In the genomic region with DNA sequence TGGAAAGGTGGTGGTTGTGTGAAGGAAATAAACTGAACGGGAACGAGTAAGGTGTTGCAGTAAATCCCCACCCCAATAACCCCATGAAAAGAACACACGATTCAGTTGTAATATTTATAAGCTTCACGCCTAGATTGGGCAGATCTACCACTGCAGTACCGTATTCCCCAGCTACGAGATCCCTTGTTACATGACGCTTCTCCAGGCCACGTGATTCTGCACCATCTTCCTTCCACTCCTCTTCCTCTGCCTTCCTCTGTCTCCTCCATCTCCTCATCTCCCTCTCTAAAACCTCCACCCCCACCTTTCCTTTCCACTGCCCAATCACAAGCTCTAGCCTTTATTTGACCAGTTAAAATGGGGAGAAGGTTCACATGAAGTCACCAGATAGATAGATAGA, we compare ENCODE assay signal across 20 mouse cellular contexts.
"Had no signal": no experiment of that assay in that cellular context is flagged by ENCODE, and none has a peak within 500 bp of the region (broad histone marks: within the 10 kb centered on the region; RNA-seq: fewer than 3 reads in every experiment).

No protein-coding gene starts in this region.

- DNase-seq: kidney, adult 18-20 months; kidney, adult 9 months; kidney, postnatal 14 days; kidney, postnatal 4 days; layer of hippocampus, adult 9-11 months; lung, embryonic 14.5 days; lung, postnatal 36 days; retina, postnatal 1 day; thymus, postnatal 25 days had no signal

- H3K36me3 ChIP-seq: limb, embryonic 10.5 days; limb, embryonic 13.5 days; midbrain, embryonic 10.5 days; midbrain, embryonic 13.5 days; neural tube, embryonic 13.5 days had no signal

- H3K27me3 ChIP-seq: limb, embryonic 13.5 days; midbrain, embryonic 13.5 days; neural tube, embryonic 13.5 days had no signal

- H3K4me1 ChIP-seq: limb, embryonic 10.5 days; limb, embryonic 13.5 days; midbrain, embryonic 13.5 days; neural tube, embryonic 13.5 days had no signal

- H3K4me2 ChIP-seq: limb, embryonic 13.5 days; lung, embryonic 14.5 days; midbrain, embryonic 13.5 days; neural tube, embryonic 13.5 days had no signal

- H3K9ac ChIP-seq: limb, embryonic 13.5 days; lung, embryonic 14.5 days; midbrain, embryonic 13.5 days; neural tube, embryonic 13.5 days had no signal

- ATAC-seq: inflammation-experienced regulatory T-cells, adult 6 months; intestine, embryonic 16.5 days; lung, postnatal 0 days; midbrain, embryonic 13.5 days; midbrain, embryonic 16.5 days had no signal

- H3K4me3 ChIP-seq: limb, embryonic 10.5 days; limb, embryonic 13.5 days; megakaryocyte, embryonic 14.5 days; midbrain, embryonic 10.5 days; midbrain, embryonic 13.5 days; myocyte; neural tube, embryonic 13.5 days had no signal

- H3K9me3 ChIP-seq: limb, embryonic 10.5 days; limb, embryonic 13.5 days; midbrain, embryonic 10.5 days; midbrain, embryonic 13.5 days; neural tube, embryonic 13.5 days had no signal

- H3K27ac ChIP-seq: limb, embryonic 10.5 days; limb, embryonic 13.5 days; midbrain, embryonic 10.5 days; midbrain, embryonic 13.5 days; neural tube, embryonic 13.5 days had no signal
